Mouse (Mus musculus): ENCODE results near the gene Higd1a. TPM values are rescaled to one million over a fixed set of nuclear protein-coding genes. Genes with fewer than 3 reads are reported as not detected.
A peak's percentile ranks its signal among the peaks of the same experiment; 100 is the strongest.

Gene Higd1a
- polyA plus RNA-seq, 1 experiment from 2014 or later: 166 TPM

DNA sequence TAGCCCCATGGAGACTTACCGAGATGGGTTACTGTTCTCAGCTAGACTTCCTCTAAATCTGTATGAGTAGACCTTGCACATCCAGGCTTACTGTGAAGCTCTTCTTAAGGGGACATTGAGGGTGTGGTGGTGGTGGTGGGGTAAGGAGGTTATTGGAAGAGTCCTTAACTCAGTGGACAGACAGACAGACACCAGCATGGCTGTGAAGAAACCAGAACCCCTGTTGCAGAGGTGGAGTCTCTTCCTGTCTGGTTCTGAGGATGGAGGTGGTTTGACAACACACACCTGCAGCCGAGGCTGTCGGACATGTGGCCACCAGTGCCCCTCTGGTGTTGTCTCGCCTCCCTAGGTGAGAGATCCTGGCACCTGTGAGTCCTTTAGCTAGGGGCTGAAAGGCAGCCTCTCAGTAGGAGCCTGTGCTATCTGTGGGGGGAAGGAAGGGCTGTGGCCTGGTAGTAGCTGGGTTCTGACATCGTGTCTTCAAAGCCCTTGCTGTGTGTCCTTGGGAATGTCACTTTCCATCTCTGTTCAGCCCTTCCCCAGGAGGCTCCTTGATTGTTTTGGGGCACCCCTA, 42.2 kb upstream of the Higd1a start:
- no peaks in the 10 kb centered on the region for H3K36me3 ChIP-seq (ENCODE audit: control insufficient read depth, insufficient read depth, low read length)
- no peaks in the 10 kb centered on the region for H3K27me3 ChIP-seq (ENCODE audit: control insufficient read depth, insufficient read depth, low read depth, low read length)
- no peak overlapping the region for H3K9ac ChIP-seq (ENCODE audit: low read length)
- no peak for ATAC-seq (ENCODE audit: low read depth)
- H3K27ac ChIP-seq (ENCODE audit: low read length): no peak overlapping the region
- peaks cover 1% of the 10 kb centered on the region; the same call in 1 of the 2 replicates for H3K4me1 ChIP-seq (replicated peaks; ENCODE audit: control insufficient read depth, insufficient read depth, low read length)
- no peak overlapping the region for H3K4me2 ChIP-seq (ENCODE audit: low read depth, low read length)
- WGBS: 87% methylated on average over 5 of the region's 5 CpGs
- H3K9me3 ChIP-seq (ENCODE audit: control insufficient read depth, low read length): no peaks in the 10 kb centered on the region
- H3K4me3 ChIP-seq (ENCODE audit: low read length): no peak overlapping the region

DNA sequence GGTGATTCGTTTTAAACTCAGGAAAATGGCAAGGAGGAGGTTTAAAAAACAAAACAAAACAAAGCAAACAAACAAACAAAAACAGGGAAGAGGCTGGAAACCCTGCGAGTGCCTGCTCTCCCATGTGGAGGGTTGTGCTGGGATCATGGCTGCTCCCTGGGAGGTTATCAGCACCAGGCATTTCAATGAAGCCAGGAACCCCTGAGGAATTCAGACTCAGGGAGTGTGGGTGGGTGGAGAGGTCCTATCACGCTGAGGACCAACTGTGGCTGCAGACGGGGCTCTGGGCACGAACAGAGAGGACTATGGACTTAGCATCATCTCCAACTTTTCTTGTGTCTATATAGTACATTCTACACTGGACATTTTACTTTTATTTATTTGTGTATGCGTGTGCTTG, 41.1 kb upstream of the Higd1a start:
- Histone ChIP-seq H3K4me3 (ENCODE audit: low read length) (no peak overlapping the region), H3K4me1 (replicated peaks; ENCODE audit: control insufficient read depth, insufficient read depth, low read length) (peaks cover 12% of the 10 kb centered on the region), H3K36me3 (ENCODE audit: control insufficient read depth, insufficient read depth, low read length) (no peaks in the 10 kb centered on the region), H3K27ac (ENCODE audit: low read length) (no peak overlapping the region), H3K27me3 (ENCODE audit: control insufficient read depth, insufficient read depth, low read depth, low read length) (no peaks in the 10 kb centered on the region), H3K9me3 (ENCODE audit: control insufficient read depth, low read length) (no peaks in the 10 kb centered on the region), H3K4me2 (ENCODE audit: low read depth, low read length) (no peak overlapping the region), H3K9ac (ENCODE audit: low read length) (no peak overlapping the region)
- WGBS: 40% methylated on average over 6 of the region's 6 CpGs
- no peak for ATAC-seq (ENCODE audit: low read depth)

DNA sequence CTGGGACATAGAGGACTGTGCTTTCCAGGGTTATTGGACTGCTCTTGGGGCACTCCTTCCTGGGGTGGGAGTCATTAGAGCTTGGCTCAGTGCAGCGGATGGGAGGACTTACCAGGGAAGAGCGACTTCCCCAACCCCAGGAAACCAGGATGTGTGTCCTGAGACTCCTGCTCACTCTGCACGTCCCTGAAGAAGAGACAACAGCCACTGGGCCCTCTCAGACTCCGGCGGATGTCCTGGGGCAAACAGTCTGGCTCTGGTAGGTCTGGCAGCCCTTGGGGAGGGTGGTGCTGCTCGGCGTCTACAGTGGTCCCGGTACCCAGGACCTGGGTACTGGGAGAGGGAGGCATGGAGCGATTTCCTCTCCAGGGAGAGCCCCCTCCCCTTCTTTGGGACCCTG, 40.1 kb upstream of the Higd1a start, which contains the start of gene Ackr2:
Ackr2 (plus strand) TSS at position 111 of the 400 bp plus-strand sequence.
- 67% methylated on average over 9 of the region's 9 CpGs for WGBS
- Histone ChIP-seq H3K4me3 (ENCODE audit: low read length) (no peak within 1 kb of the TSS), H3K9me3 (ENCODE audit: control insufficient read depth, low read length) (no peaks in the 10 kb centered on the region), H3K4me2 (ENCODE audit: low read depth, low read length) (no peak within 1 kb of the TSS), H3K9ac (ENCODE audit: low read length) (no peak within 1 kb of the TSS), H3K27ac (ENCODE audit: low read length) (0 out of 2 replicates have a peak within 1 kb of the TSS, but pooled peaks have one; percentile 12), H3K4me1 (replicated peaks; ENCODE audit: control insufficient read depth, insufficient read depth, low read length) (peaks cover 13% of the 10 kb centered on the region), H3K27me3 (ENCODE audit: control insufficient read depth, insufficient read depth, low read depth, low read length) (no peaks in the 10 kb centered on the region), H3K36me3 (ENCODE audit: control insufficient read depth, insufficient read depth, low read length) (no peaks in the 10 kb centered on the region)
- peak; percentile 14; the same call in 1 of the 2 replicates for ATAC-seq (ENCODE audit: low read depth)

DNA sequence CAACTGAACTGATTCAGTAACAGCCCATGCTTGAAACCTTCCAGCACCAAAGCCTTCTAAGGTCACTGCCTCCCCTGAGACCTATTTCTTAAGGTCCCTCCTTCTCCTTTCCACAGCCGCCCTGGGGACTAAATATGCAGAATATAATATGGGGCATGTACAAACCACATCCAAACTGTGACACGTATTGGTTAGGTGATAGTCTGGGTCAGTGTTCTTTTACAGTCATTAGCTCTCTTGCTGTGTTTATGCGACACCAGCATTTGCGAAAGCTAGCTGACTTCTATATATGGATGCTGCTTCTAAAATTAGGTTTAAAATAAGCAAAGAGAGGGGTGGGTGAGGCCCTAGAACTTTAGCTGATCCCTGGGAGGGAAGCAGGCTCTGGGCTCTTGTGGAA, 38.7 kb upstream of the Higd1a start:
- ATAC-seq (ENCODE audit: low read depth): peak; percentile 23; the same call in 1 of the 2 replicates
- H3K27ac ChIP-seq (ENCODE audit: low read length): peak overlapping the region; percentile 45; the same call in 1 of the 2 replicates
- WGBS: 37% methylated on average over 4 of the region's 4 CpGs

DNA sequence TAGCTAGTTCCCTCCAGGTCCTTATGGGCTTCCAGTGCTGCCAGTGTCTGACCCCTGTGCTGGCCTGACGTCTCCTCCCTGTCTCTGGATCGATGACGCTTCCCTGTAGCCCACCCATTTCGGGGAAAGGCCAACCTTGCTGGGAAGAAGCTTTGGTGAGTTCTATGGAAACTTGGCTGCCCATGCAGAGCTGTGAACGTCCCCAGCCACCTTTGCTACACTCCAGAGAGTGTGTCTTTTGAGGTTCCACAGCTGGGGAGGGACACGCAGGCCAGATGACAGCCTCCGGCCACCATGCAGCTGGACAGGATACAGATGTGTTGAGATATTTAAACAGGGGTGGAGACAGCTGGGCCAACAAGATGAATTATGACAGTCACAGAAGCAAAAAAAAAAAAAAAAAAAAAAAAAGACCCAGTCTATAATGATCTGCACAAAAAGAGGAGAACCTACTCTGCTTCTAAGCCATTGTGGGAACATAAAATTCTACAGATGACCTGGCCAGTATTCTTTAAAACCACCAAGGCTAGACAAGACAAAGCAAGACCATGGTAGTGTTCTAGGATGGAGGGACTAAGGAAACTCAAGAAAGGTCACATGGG, 37.3 kb upstream of the Higd1a start:
- Histone ChIP-seq H3K4me1 (replicated peaks; ENCODE audit: control insufficient read depth, insufficient read depth, low read length) (peaks cover 22% of the 10 kb centered on the region), H3K27me3 (ENCODE audit: control insufficient read depth, insufficient read depth, low read depth, low read length) (no peaks in the 10 kb centered on the region), H3K4me2 (ENCODE audit: low read depth, low read length) (0 out of 2 replicates have a peak overlapping the region, but pooled peaks have one; percentile 3), H3K4me3 (ENCODE audit: low read length) (no peak overlapping the region), H3K36me3 (ENCODE audit: control insufficient read depth, insufficient read depth, low read length) (no peaks in the 10 kb centered on the region), H3K27ac (ENCODE audit: low read length) (peak overlapping the region; percentile 49), H3K9me3 (ENCODE audit: control insufficient read depth, low read length) (no peaks in the 10 kb centered on the region), H3K9ac (ENCODE audit: low read length) (no peak overlapping the region)
- peak; percentile 81 for ATAC-seq (ENCODE audit: low read depth)
- WGBS: 40% methylated on average over 7 of the region's 7 CpGs

More for the DNA sequence above, 38.7 kb upstream of the Higd1a start:
- Histone ChIP-seq H3K4me2 (ENCODE audit: low read depth, low read length) (no peak overlapping the region), H3K27me3 (ENCODE audit: control insufficient read depth, insufficient read depth, low read depth, low read length) (no peaks in the 10 kb centered on the region), H3K4me1 (replicated peaks; ENCODE audit: control insufficient read depth, insufficient read depth, low read length) (peaks cover 13% of the 10 kb centered on the region), H3K4me3 (ENCODE audit: low read length) (no peak overlapping the region), H3K36me3 (ENCODE audit: control insufficient read depth, insufficient read depth, low read length) (no peaks in the 10 kb centered on the region), H3K9me3 (ENCODE audit: control insufficient read depth, low read length) (no peaks in the 10 kb centered on the region), H3K9ac (ENCODE audit: low read length) (no peak overlapping the region)

DNA sequence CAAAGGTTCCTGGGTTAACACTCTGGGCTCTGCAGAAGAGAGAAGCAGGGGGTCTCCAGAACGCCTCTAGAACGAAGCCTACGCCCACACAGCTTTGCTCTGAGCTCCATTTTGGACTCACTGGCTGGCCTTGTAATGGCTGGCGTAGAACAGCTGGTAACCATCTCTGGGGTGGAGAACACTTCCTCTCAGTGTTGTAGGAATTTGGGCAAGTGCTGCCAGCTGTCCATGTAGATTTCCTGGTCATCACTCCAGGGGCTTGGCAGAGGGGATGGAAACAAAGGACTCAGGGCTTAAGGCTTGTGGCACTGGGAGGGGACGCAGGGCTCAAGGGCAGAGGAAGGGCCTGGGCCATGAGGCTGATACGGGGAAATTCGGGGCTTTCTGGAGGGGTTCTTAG, 36.3 kb upstream of the Higd1a start:
- Histone ChIP-seq H3K4me3 (ENCODE audit: low read length) (no peak overlapping the region), H3K36me3 (ENCODE audit: control insufficient read depth, insufficient read depth, low read length) (no peaks in the 10 kb centered on the region), H3K9ac (ENCODE audit: low read length) (no peak overlapping the region), H3K9me3 (ENCODE audit: control insufficient read depth, low read length) (no peaks in the 10 kb centered on the region), H3K4me2 (ENCODE audit: low read depth, low read length) (no peak overlapping the region), H3K27ac (ENCODE audit: low read length) (no peak overlapping the region), H3K4me1 (replicated peaks; ENCODE audit: control insufficient read depth, insufficient read depth, low read length) (peaks cover 28% of the 10 kb centered on the region), H3K27me3 (ENCODE audit: control insufficient read depth, insufficient read depth, low read depth, low read length) (no peaks in the 10 kb centered on the region)
- WGBS: 75% methylated on average over 7 of the region's 7 CpGs
- ATAC-seq (ENCODE audit: low read depth): peak; percentile 16; the same call in 1 of the 2 replicates

DNA sequence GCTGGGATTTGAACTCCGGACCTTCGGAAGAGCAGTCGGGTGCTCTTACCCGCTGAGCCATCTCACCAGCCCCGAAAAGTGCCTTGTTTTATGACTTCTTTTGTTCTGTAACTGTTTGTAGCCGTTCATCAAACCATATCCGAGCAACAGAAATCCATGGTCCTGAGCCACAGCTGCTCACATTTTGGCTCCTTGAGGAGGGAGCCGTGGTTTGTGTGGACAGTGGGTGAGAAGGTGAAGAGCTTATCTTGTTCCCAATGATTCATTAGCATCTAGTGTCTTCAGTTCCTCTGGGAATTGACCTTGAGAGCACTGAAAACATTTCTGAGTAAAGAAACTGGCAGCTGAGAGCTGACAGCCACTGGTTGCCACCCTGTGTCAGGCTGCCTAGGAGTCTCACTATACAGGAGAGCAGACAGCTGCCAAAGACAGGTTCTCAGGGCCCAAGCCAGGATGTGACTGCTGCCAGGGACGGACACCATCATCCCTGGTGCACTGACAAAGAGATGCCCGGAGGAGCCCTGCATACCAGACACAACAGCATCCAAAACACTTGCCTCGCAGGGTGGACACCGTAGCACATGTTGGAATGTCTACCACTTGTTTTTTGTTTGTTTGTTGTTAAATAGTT, 34.0 kb upstream of the Higd1a start:
- Histone ChIP-seq H3K36me3 (ENCODE audit: control insufficient read depth, insufficient read depth, low read length) (no peaks in the 10 kb centered on the region), H3K9me3 (ENCODE audit: control insufficient read depth, low read length) (no peaks in the 10 kb centered on the region), H3K27ac (ENCODE audit: low read length) (no peak overlapping the region), H3K4me1 (replicated peaks; ENCODE audit: control insufficient read depth, insufficient read depth, low read length) (peaks cover 28% of the 10 kb centered on the region), H3K4me3 (ENCODE audit: low read length) (no peak overlapping the region), H3K27me3 (ENCODE audit: control insufficient read depth, insufficient read depth, low read depth, low read length) (no peaks in the 10 kb centered on the region), H3K4me2 (ENCODE audit: low read depth, low read length) (no peak overlapping the region), H3K9ac (ENCODE audit: low read length) (no peak overlapping the region)
- ATAC-seq (ENCODE audit: low read depth): no peak
- WGBS: 77% methylated on average over 12 of the region's 12 CpGs

DNA sequence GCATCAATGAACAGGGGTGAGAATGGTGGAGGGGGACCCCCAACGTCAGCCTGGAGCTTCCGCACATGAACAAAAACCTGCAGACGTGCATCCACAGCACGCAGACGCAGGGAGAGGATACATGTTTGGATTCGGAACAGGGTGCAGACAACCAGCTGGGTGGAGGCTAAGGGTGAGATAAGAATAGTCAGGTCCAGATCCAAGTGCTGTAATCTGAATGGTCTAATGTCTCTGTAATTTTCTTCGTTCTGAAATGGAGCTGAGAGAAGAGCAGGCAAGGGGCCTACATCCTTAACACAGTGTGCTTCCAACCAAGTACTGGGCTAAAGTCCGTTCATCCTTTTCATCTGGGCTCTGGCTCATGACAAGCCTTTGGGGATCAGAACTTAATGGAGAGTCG, 33.1 kb upstream of the Higd1a start:
- no peaks in the 10 kb centered on the region for H3K27me3 ChIP-seq (ENCODE audit: control insufficient read depth, insufficient read depth, low read depth, low read length)
- no peak overlapping the region for H3K4me2 ChIP-seq (ENCODE audit: low read depth, low read length)
- 86% methylated on average over 9 of the region's 9 CpGs for WGBS
- H3K9me3 ChIP-seq (ENCODE audit: control insufficient read depth, low read length): no peaks in the 10 kb centered on the region
- H3K36me3 ChIP-seq (ENCODE audit: control insufficient read depth, insufficient read depth, low read length): no peaks in the 10 kb centered on the region
- no peak overlapping the region for H3K9ac ChIP-seq (ENCODE audit: low read length)
- no peak for ATAC-seq (ENCODE audit: low read depth)
- no peak overlapping the region for H3K4me3 ChIP-seq (ENCODE audit: low read length)
- peaks cover 28% of the 10 kb centered on the region for H3K4me1 ChIP-seq (replicated peaks; ENCODE audit: control insufficient read depth, insufficient read depth, low read length)
- no peak overlapping the region for H3K27ac ChIP-seq (ENCODE audit: low read length)

DNA sequence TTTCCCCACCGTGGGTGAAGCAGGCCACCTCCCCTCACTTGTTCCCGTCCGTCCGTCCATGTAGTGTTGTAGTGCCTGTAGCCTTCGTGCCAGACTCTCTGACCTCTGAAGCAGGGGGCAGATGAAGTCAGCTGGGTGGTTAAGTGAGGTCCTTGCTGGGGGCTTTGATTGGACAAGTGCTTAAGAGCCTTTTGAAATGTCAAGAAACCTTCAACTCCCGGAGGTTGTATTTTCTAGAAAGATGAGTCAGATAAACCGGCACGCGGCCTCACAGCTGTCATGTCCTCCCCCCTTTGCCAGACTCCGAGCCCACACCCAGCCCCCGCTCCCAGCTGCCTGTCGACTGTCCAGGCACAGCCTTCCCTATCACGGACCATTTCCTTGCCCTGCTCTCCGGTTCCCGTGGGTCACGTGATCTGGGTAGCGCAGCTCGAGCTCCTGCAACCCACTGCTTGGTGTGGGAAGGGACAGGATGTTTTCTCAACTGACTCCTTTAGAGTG, 32.3 kb upstream of the Higd1a start:
- H3K9me3 ChIP-seq (ENCODE audit: control insufficient read depth, low read length): no peaks in the 10 kb centered on the region
- peak overlapping the region; percentile 24 for H3K4me3 ChIP-seq (ENCODE audit: low read length)
- H3K9ac ChIP-seq (ENCODE audit: low read length): 0 out of 2 replicates have a peak overlapping the region, but pooled peaks have one; percentile 32
- peak overlapping the region; percentile 12; the same call in 1 of the 2 replicates for H3K27ac ChIP-seq (ENCODE audit: low read length)
- peaks cover 28% of the 10 kb centered on the region for H3K4me1 ChIP-seq (replicated peaks; ENCODE audit: control insufficient read depth, insufficient read depth, low read length)
- peak; percentile 83 for ATAC-seq (ENCODE audit: low read depth)
- H3K4me2 ChIP-seq (ENCODE audit: low read depth, low read length): peak overlapping the region; percentile 51
- H3K36me3 ChIP-seq (ENCODE audit: control insufficient read depth, insufficient read depth, low read length): no peaks in the 10 kb centered on the region
- H3K27me3 ChIP-seq (ENCODE audit: control insufficient read depth, insufficient read depth, low read depth, low read length): no peaks in the 10 kb centered on the region
- 3% methylated on average over 18 of the region's 18 CpGs for WGBS
